Mouse (Mus musculus): Measurements from ENCODE around the gene Abi1. TPM values are rescaled to one million over a fixed set of nuclear protein-coding genes. Genes with fewer than 3 reads are reported as not detected.
A peak's percentile ranks its signal among the peaks of the same experiment; 100 is the strongest.

Abi1 gene
- polyA plus RNA-seq, 1 experiment from 2014 or later = 62.2 TPM

DNA sequence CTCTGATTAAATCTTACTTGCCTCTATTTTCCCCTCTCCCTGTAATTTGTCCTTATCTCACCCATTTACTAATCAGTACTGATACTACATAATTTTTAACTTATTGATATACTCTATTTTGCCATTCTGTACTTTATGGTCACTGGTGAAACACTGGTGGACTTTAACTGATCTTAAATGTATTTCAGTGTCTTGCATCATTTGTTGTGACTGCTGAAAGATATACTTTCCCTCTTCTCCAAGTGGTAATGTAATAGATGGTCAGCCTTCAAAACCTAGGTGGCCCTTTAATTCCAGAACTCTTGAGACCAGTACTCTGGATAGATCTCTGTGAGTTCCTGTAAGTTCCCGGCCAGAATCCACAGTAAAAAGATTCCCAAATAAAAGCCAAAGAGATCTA is 40.4 kb downstream of the Abi1 start:
- H3K4me2 ChIP-seq (replicated peaks) = no peak overlapping the region
- no peak overlapping the region for H3K27ac ChIP-seq
- H3K27me3 ChIP-seq (ENCODE audit: control insufficient read depth, insufficient read depth, low read length) = no peaks in the 10 kb centered on the region
- no peaks in the 10 kb centered on the region for H3K36me3 ChIP-seq (replicated peaks; ENCODE audit: control insufficient read depth, insufficient read depth)
- WGBS = 91% methylated on average over 1 of the region's 1 CpGs
- H3K4me3 ChIP-seq (replicated peaks; ENCODE audit: low read length) = no peak overlapping the region
- DNase-seq (ENCODE audit: low spot score) (no peak), ATAC-seq (ENCODE audit: low FRiP score) (no peak)
- no peaks in the 10 kb centered on the region for H3K9me3 ChIP-seq (ENCODE audit: control insufficient read depth, low read length)
- 0 out of 2 replicates have a peak, but pooled peaks cover 3% of the 10 kb centered on the region for H3K4me1 ChIP-seq (replicated peaks; ENCODE audit: control insufficient read depth, insufficient read depth, low read length)
- no peak overlapping the region for H3K9ac ChIP-seq

DNA sequence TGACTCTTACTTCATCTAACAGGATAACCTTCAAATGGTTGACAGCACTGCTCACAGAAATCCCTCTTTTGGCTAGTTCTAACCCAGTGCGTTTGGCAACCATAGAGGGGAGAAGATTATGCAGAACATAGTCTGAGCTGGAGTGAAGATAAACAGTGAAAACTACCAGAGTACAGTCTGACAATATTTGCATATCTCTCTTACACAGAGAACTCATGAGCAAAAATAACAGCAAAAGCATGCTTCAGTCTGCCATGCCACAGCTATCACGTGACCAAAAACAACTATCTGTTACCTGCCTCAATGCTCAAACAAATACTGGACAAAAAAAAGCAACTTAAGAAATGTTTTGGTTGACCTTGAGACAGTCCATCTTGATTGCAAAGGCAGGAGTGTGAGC is 41.2 kb downstream of the Abi1 start:
- 90% methylated on average over 2 of the region's 2 CpGs for WGBS
- no peak overlapping the region for H3K9ac ChIP-seq
- DNase-seq (ENCODE audit: low spot score) (no peak), ATAC-seq (ENCODE audit: low FRiP score) (no peak)
- H3K4me3 ChIP-seq (replicated peaks; ENCODE audit: low read length) = no peak overlapping the region
- H3K27ac ChIP-seq = no peak overlapping the region
- 0 out of 2 replicates have a peak, but pooled peaks cover 5% of the 10 kb centered on the region for H3K36me3 ChIP-seq (replicated peaks; ENCODE audit: control insufficient read depth, insufficient read depth)
- 0 out of 2 replicates have a peak, but pooled peaks cover 3% of the 10 kb centered on the region for H3K4me1 ChIP-seq (replicated peaks; ENCODE audit: control insufficient read depth, insufficient read depth, low read length)
- H3K27me3 ChIP-seq (ENCODE audit: control insufficient read depth, insufficient read depth, low read length) = no peaks in the 10 kb centered on the region
- no peak overlapping the region for H3K4me2 ChIP-seq (replicated peaks)
- no peaks in the 10 kb centered on the region for H3K9me3 ChIP-seq (ENCODE audit: control insufficient read depth, low read length)

DNA sequence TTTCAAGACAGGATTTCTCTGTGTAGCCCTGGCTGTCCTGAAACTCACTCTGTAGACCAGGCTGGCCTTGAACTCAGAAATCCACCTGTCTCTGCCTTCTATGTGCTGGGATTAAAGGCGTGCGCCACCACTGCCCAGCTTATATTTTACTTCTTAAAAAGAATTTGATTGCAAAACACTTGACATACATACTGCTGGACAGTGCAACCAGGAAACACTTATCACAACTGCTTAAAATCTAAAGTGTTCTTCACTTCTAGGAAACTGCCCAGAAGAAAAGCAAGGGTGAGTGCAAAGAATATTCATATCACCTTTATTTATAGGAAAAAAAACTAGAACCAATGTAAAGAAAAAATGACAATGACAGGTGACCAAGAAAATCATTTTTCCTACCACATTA is 42.0 kb downstream of the Abi1 start:
- WGBS = 97% methylated on average over 2 of the region's 2 CpGs
- ATAC-seq (ENCODE audit: low FRiP score) (no peak), DNase-seq (ENCODE audit: low spot score) (no peak)
- no peaks in the 10 kb centered on the region for H3K27me3 ChIP-seq (ENCODE audit: control insufficient read depth, insufficient read depth, low read length)
- H3K4me3 ChIP-seq (replicated peaks; ENCODE audit: low read length) = no peak overlapping the region
- H3K4me2 ChIP-seq (replicated peaks) = no peak overlapping the region
- no peak overlapping the region for H3K9ac ChIP-seq
- H3K27ac ChIP-seq = no peak overlapping the region
- no peaks in the 10 kb centered on the region for H3K9me3 ChIP-seq (ENCODE audit: control insufficient read depth, low read length)
- 0 out of 2 replicates have a peak, but pooled peaks cover 3% of the 10 kb centered on the region for H3K4me1 ChIP-seq (replicated peaks; ENCODE audit: control insufficient read depth, insufficient read depth, low read length)
- 0 out of 2 replicates have a peak, but pooled peaks cover 5% of the 10 kb centered on the region for H3K36me3 ChIP-seq (replicated peaks; ENCODE audit: control insufficient read depth, insufficient read depth)

DNA sequence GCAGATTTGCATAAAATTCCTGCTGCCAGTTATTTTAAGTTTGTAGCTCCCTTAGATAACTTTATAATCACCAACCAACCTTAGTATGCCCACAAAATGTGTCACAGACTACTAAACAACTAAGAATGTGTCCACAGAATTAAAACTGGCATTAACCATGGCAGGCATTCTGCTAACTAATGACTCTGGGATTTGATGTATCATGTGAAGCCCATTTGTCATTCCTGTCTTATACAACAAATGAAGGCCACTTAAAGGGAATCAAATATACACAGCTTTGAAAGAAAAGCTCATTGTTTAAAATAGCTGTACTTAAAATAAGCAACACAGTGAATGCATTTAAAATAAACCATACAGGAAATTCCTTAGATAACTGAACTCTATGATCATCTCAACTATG is 44.0 kb downstream of the Abi1 start:
- Histone ChIP-seq H3K27ac (no peak overlapping the region), H3K9me3 (ENCODE audit: control insufficient read depth, low read length) (no peaks in the 10 kb centered on the region), H3K36me3 (replicated peaks; ENCODE audit: control insufficient read depth, insufficient read depth) (peaks cover 5% of the 10 kb centered on the region; the same call in 1 of the 2 replicates), H3K4me3 (replicated peaks; ENCODE audit: low read length) (no peak overlapping the region), H3K4me2 (replicated peaks) (no peak overlapping the region), H3K9ac (no peak overlapping the region), H3K27me3 (ENCODE audit: control insufficient read depth, insufficient read depth, low read length) (no peaks in the 10 kb centered on the region), H3K4me1 (replicated peaks; ENCODE audit: control insufficient read depth, insufficient read depth, low read length) (0 out of 2 replicates have a peak, but pooled peaks cover 3% of the 10 kb centered on the region)
- ATAC-seq (ENCODE audit: low FRiP score) (no peak), DNase-seq (ENCODE audit: low spot score) (no peak)

DNA sequence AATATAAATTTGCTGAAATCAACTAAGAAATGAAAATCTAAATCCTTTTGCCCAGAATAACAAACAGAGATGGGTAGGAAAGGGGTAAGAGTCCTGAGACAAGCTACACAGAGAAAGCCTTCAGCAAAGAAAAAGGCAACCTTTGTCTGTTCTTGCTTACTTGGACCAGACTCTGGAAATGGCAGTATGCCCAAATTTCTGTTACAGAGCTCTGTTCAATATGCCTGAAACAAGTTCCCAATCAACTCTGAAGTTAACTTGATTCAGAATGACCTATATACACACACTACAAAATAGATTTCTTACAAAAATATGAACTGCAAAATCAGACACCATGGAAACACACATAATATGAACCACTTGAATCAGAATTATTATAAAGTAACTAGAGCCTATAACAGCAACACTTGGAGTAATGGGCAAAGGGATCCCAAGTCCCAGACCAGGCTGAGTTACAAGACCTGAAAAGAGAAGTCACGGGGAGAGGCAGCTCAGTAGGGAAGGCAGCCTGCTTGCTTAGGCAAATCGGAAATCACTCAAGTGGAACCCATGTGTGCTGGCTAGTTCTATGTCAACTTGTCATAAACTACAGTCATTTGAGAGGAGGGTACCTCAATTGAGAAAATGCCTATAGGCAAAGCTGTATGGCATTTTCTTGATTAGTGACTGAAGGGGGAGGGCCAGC is 53.9 kb downstream of the Abi1 start:
- H3K9me3 ChIP-seq (ENCODE audit: control insufficient read depth, low read length) = no peaks in the 10 kb centered on the region
- no peaks in the 10 kb centered on the region for H3K4me1 ChIP-seq (replicated peaks; ENCODE audit: control insufficient read depth, insufficient read depth, low read length)
- no peak overlapping the region for H3K4me2 ChIP-seq (replicated peaks)
- no peak overlapping the region for H3K4me3 ChIP-seq (replicated peaks; ENCODE audit: low read length)
- no peaks in the 10 kb centered on the region for H3K27me3 ChIP-seq (ENCODE audit: control insufficient read depth, insufficient read depth, low read length)
- H3K9ac ChIP-seq = no peak overlapping the region
- peak overlapping the region; percentile 4; the same call in 1 of the 2 replicates for H3K27ac ChIP-seq
- DNase-seq (ENCODE audit: low spot score) = peak; percentile 47
- ATAC-seq (ENCODE audit: low FRiP score) = peak; percentile 61; the same call in 1 of the 2 replicates
- WGBS = 51% methylated on average over 2 of the region's 2 CpGs
- H3K36me3 ChIP-seq (replicated peaks; ENCODE audit: control insufficient read depth, insufficient read depth) = no peaks in the 10 kb centered on the region

DNA sequence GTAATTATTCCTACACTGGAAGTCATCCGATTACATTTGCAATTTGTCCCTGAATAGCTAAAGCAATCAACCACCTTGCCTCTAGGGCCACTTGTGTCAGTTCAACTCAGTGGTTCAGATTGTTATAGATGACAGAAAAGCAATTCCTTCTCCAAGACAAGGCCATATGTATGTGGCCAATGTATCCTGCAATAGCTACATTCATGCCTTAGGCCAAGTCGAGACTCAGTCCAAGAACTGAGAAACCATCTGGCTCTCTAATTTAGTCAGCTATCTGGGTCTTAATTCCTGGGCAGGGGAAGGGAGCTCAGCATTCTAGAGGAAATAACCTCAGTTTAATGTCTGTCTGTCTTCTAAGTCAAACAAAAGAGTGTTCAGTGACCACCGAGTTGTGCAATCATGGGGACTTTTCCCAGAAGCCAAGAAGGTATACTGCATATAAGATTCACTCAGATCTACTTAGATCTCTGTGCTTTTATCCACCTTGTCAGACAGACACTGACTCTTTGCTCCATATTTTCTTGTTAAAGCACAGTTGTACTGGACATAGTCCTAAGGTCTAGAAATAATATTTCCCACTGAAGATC is 62.6 kb downstream of the Abi1 start:
- H3K4me2 ChIP-seq (replicated peaks) = no peak overlapping the region
- H3K9ac ChIP-seq = no peak overlapping the region
- H3K9me3 ChIP-seq (ENCODE audit: control insufficient read depth, low read length) = no peaks in the 10 kb centered on the region
- 73% methylated on average over 3 of the region's 3 CpGs for WGBS
- ATAC-seq (ENCODE audit: low FRiP score) (peak; percentile 70; the same call in 1 of the 2 replicates), DNase-seq (ENCODE audit: low spot score) (no peak)
- H3K27ac ChIP-seq = no peak overlapping the region
- H3K36me3 ChIP-seq (replicated peaks; ENCODE audit: control insufficient read depth, insufficient read depth) = no peaks in the 10 kb centered on the region
- H3K27me3 ChIP-seq (ENCODE audit: control insufficient read depth, insufficient read depth, low read length) = no peaks in the 10 kb centered on the region
- no peak overlapping the region for H3K4me3 ChIP-seq (replicated peaks; ENCODE audit: low read length)
- 0 out of 2 replicates have a peak, but pooled peaks cover 4% of the 10 kb centered on the region for H3K4me1 ChIP-seq (replicated peaks; ENCODE audit: control insufficient read depth, insufficient read depth, low read length)

DNA sequence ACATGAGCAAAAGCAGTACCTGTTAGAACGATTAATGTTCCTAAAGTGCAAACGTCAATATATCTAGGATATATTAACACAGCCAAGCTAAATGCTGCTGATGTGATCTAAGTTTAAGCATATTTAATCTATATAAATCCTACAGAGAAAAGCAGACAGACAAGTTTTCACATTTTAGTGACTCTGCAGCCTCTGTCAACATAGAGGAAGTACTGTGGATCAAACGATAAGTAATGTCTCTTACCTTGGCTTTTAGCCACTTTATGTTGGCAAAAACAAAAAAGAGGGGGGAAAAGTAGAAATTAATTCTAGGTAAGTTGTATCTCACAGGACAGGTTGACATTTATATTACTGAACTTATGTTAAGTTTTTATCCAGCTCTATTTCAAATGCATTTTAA is 77.1 kb downstream of the Abi1 start:
- Histone ChIP-seq H3K9me3 (ENCODE audit: control insufficient read depth, low read length) (no peaks in the 10 kb centered on the region), H3K9ac (no peak overlapping the region), H3K4me3 (replicated peaks; ENCODE audit: low read length) (no peak overlapping the region), H3K4me1 (replicated peaks; ENCODE audit: control insufficient read depth, insufficient read depth, low read length) (no peaks in the 10 kb centered on the region), H3K4me2 (replicated peaks) (no peak overlapping the region), H3K27ac (no peak overlapping the region), H3K36me3 (replicated peaks; ENCODE audit: control insufficient read depth, insufficient read depth) (no peaks in the 10 kb centered on the region), H3K27me3 (ENCODE audit: control insufficient read depth, insufficient read depth, low read length) (no peaks in the 10 kb centered on the region)
- WGBS = 93% methylated on average over 3 of the region's 3 CpGs
- ATAC-seq (ENCODE audit: low FRiP score) (no peak), DNase-seq (ENCODE audit: low spot score) (no peak)

DNA sequence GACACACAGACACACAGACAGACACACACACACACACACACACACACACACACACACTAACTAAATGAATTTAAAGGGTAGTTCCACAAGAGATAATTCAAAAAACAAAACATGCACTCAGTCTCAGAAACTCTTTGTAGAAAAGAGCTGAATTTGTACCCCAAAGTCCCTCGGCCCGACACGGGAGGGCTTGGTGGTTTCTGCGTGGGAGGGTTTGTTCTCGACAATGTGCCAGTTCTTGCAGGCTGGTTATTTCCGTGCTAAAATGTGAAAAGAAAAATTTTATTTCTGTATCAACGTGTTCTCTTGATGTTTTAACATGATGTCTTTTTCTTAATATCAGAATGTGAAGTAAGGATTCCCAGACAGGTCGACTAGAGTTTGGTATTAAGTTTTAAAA is 77.8 kb downstream of the Abi1 start:
- H3K4me1 ChIP-seq (replicated peaks; ENCODE audit: control insufficient read depth, insufficient read depth, low read length) = no peaks in the 10 kb centered on the region
- ATAC-seq (ENCODE audit: low FRiP score) (no peak), DNase-seq (ENCODE audit: low spot score) (no peak)
- H3K9ac ChIP-seq = no peak overlapping the region
- H3K4me2 ChIP-seq (replicated peaks) = no peak overlapping the region
- no peaks in the 10 kb centered on the region for H3K9me3 ChIP-seq (ENCODE audit: control insufficient read depth, low read length)
- no peaks in the 10 kb centered on the region for H3K27me3 ChIP-seq (ENCODE audit: control insufficient read depth, insufficient read depth, low read length)
- no peaks in the 10 kb centered on the region for H3K36me3 ChIP-seq (replicated peaks; ENCODE audit: control insufficient read depth, insufficient read depth)
- H3K4me3 ChIP-seq (replicated peaks; ENCODE audit: low read length) = no peak overlapping the region
- 95% methylated on average over 8 of the region's 8 CpGs for WGBS
- no peak overlapping the region for H3K27ac ChIP-seq

DNA sequence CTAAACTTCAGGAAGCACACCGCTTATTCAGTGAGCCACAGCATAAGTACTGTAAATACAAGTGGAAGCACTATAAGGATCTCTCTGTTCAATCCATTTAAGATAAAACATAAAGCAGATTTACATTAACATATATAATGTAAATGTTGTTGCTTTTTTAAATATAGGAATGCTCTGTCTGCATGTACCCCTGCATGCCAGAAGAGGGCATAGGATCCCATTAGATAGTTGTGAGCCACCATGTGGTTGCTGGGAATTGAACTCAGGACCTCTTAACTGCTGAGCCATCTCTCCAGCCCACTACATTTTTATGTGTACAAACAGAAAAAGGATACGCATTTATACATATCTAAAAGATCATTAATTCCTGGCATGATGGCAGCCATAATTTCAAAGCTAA is 78.4 kb downstream of the Abi1 start:
- DNase-seq (ENCODE audit: low spot score) (no peak), ATAC-seq (ENCODE audit: low FRiP score) (no peak)
- H3K36me3 ChIP-seq (replicated peaks; ENCODE audit: control insufficient read depth, insufficient read depth) = no peaks in the 10 kb centered on the region; the same call in 1 of the 2 replicates
- no peak overlapping the region for H3K4me3 ChIP-seq (replicated peaks; ENCODE audit: low read length)
- H3K4me1 ChIP-seq (replicated peaks; ENCODE audit: control insufficient read depth, insufficient read depth, low read length) = no peaks in the 10 kb centered on the region
- no peaks in the 10 kb centered on the region for H3K27me3 ChIP-seq (ENCODE audit: control insufficient read depth, insufficient read depth, low read length)
- H3K4me2 ChIP-seq (replicated peaks) = no peak overlapping the region
- no peak overlapping the region for H3K9ac ChIP-seq
- H3K9me3 ChIP-seq (ENCODE audit: control insufficient read depth, low read length) = no peaks in the 10 kb centered on the region
- H3K27ac ChIP-seq = no peak overlapping the region
- WGBS = 99% methylated on average over 2 of the region's 2 CpGs
